Comparison of ENCODE assay signal across 10 mouse cellular contexts in genomic region chr17:78246634-78247383, GRCm38 (mm10). TPM values are rescaled to one million over a fixed set of nuclear protein-coding genes. Genes with fewer than 3 reads are reported as not detected.
DNase-seq lines count a peak whose midpoint lies in the region; ATAC-seq and TF ChIP-seq lines count a peak whose summit lies in the region.
"Had no signal": no experiment of that assay in that cellular context is flagged by ENCODE, and none has a peak within 500 bp of the region (broad histone marks: within the 10 kb centered on the region; RNA-seq: fewer than 3 reads in every experiment).

No protein-coding gene starts in this region.

- POLR2A ChIA-PET in Patski (lab: Charles Lee), result no interaction called here

- TF ChIP-seq CTCF in Patski (IDR thresholded peaks at IDR 0.05), result no peak

- H3K27me3 ChIP-seq in hindbrain, embryonic 13.5 days, result no peaks in the 10 kb centered on the region
- no peaks in the 10 kb centered on the region for H3K27me3 ChIP-seq in hindbrain, embryonic 16.5 days (replicated peaks; ENCODE audit: control insufficient read depth, insufficient read depth, low read length)
- no peaks in the 10 kb centered on the region for H3K27me3 ChIP-seq in Patski
- no peaks in the 10 kb centered on the region for H3K27me3 ChIP-seq in midbrain, embryonic 12.5 days
- H3K27me3 ChIP-seq: embryonic facial prominence, embryonic 13.5 days; limb, embryonic 15.5 days had no signal

- H3K4me2 ChIP-seq in hindbrain, embryonic 13.5 days, result no peak overlapping the region
- no peak overlapping the region for H3K4me2 ChIP-seq in hindbrain, embryonic 16.5 days (ENCODE audit: low read length)
- peak overlapping the region; percentile 11; the same call in 1 of the 2 replicates for H3K4me2 ChIP-seq in midbrain, embryonic 12.5 days (replicated peaks)
- H3K4me2 ChIP-seq: embryonic facial prominence, embryonic 13.5 days; limb, embryonic 15.5 days had no signal

- in situ Hi-C loops in Patski (cut with MboI; ENCODE audit: low pct_unique_long_range_greater_than_20kb), result no loop called here

- peaks cover 27% of the 10 kb centered on the region for H3K4me1 ChIP-seq in hindbrain, embryonic 13.5 days (replicated peaks)
- H3K4me1 ChIP-seq in hindbrain, embryonic 16.5 days (ENCODE audit: control insufficient read depth, insufficient read depth, low read depth, low read length), result peaks cover 4% of the 10 kb centered on the region
- peaks cover 12% of the 10 kb centered on the region for H3K4me1 ChIP-seq in midbrain, embryonic 12.5 days

- H3K9ac ChIP-seq in hindbrain, embryonic 13.5 days, result no peak overlapping the region
- no peak overlapping the region for H3K9ac ChIP-seq in hindbrain, embryonic 16.5 days (ENCODE audit: low read depth, low read length)
- H3K9ac ChIP-seq in midbrain, embryonic 12.5 days (replicated peaks), result no peak overlapping the region
- H3K9ac ChIP-seq: embryonic facial prominence, embryonic 13.5 days; limb, embryonic 15.5 days had no signal

- ATAC-seq in hindbrain, embryonic 13.5 days (ENCODE audit: low FRiP score), result no peak
- ATAC-seq in hindbrain, embryonic 16.5 days, result no peak
- ATAC-seq in Patski, result peak; percentile 65
- peak; percentile 52; the same call in 1 of the 2 replicates for ATAC-seq in midbrain, embryonic 12.5 days (ENCODE audit: low FRiP score, low read depth)

- 43% methylated on average over 11 of the region's 11 CpGs for WGBS in hindbrain, embryonic 13.5 days
- WGBS in hindbrain, embryonic 16.5 days, result 45% methylated on average over 11 of the region's 11 CpGs
- WGBS in midbrain, embryonic 12.5 days, result 32% methylated on average over 11 of the region's 11 CpGs

- DNase-seq in Patski (ENCODE audit: low read depth, low spot score), result peak; percentile 60
- DNase-seq in kidney, adult 9 months, result peak; percentile 65
- DNase-seq in thymus, adult 18-20 months, result no peak
- no peak for DNase-seq in urinary bladder, postnatal 14 days (ENCODE audit: low spot score)
- DNase-seq in thymus, postnatal 14 days, result no peak

- no peaks in the 10 kb centered on the region for H3K36me3 ChIP-seq in hindbrain, embryonic 13.5 days
- H3K36me3 ChIP-seq in hindbrain, embryonic 16.5 days (ENCODE audit: control insufficient read depth, insufficient read depth, low read length), result no peaks in the 10 kb centered on the region
- no peaks in the 10 kb centered on the region for H3K36me3 ChIP-seq in midbrain, embryonic 12.5 days
- H3K36me3 ChIP-seq: embryonic facial prominence, embryonic 13.5 days; limb, embryonic 15.5 days had no signal

- CTCF ChIA-PET in Patski (lab: Charles Lee), result interaction anchor here (0.8 to 2.3 kb wide), 6 partner anchors 18 to 51 kb away, joined by 3 to 6 read pairs (median 4); no protein-coding TSS in a partner anchor

- no peak overlapping the region for H3K4me3 ChIP-seq in hindbrain, embryonic 13.5 days
- no peak overlapping the region for H3K4me3 ChIP-seq in hindbrain, embryonic 16.5 days (ENCODE audit: low read length)
- no peak overlapping the region for H3K4me3 ChIP-seq in midbrain, embryonic 12.5 days
- H3K4me3 ChIP-seq: embryonic facial prominence, embryonic 13.5 days; limb, embryonic 15.5 days had no signal

- H3K27ac ChIP-seq in hindbrain, embryonic 13.5 days, result peak overlapping the region; percentile 48; the same call in 1 of the 2 replicates
- H3K27ac ChIP-seq in hindbrain, embryonic 16.5 days (ENCODE audit: low read depth, low read length), result no peak overlapping the region
- H3K27ac ChIP-seq in midbrain, embryonic 12.5 days (replicated peaks), result 0 out of 2 replicates have a peak overlapping the region, but pooled peaks have one; percentile 15
- H3K27ac ChIP-seq: embryonic facial prominence, embryonic 13.5 days; limb, embryonic 15.5 days had no signal

- H3K9me3 ChIP-seq in hindbrain, embryonic 13.5 days, result no peaks in the 10 kb centered on the region
- H3K9me3 ChIP-seq in hindbrain, embryonic 16.5 days (ENCODE audit: control insufficient read depth, low read length), result no peaks in the 10 kb centered on the region
- no peaks in the 10 kb centered on the region for H3K9me3 ChIP-seq in midbrain, embryonic 12.5 days
- H3K9me3 ChIP-seq: embryonic facial prominence, embryonic 13.5 days; limb, embryonic 15.5 days had no signal

RNA-seq across cellular contexts. Expression of gene Crim1, which starts 46.8 kb away (rescaled TPM):
- polyA plus RNA-seq in hindbrain, embryonic 13.5 days (2015; fragmentation: Nextera tagmentation; extraction: Ambion mirVana), result 9.8 and 10.4 TPM in 2 replicates
- polyA plus RNA-seq in hindbrain, embryonic 16.5 days (2015; fragmentation: Nextera tagmentation; extraction: Ambion mirVana), result 12.6 and 13.4 TPM in 2 replicates
- 243 TPM for polyA plus RNA-seq in Patski (2021)
- polyA plus RNA-seq in midbrain, embryonic 12.5 days (2016; fragmentation: Nextera tagmentation; extraction: Ambion mirVana), result 6.2 and 6.3 TPM in 2 replicates

Comparison
In these comparisons a context has a peak if more than half of its experiments do, and no peak if none do; other contexts are left out.
1. ATAC-seq: peak in Patski (single experiment) and midbrain, embryonic 12.5 days (single experiment); none in hindbrain, embryonic 13.5 days (single experiment) and hindbrain, embryonic 16.5 days (single experiment).
2. DNase-seq: peak in Patski (single experiment) and kidney, adult 9 months (single experiment); none in thymus, adult 18-20 months (0 of 2), urinary bladder, postnatal 14 days (single experiment) and thymus, postnatal 14 days (single experiment).
3. RNA of gene Crim1, which starts 46.8 kb away (polyA plus RNA-seq): 243 TPM in Patski (single experiment); 12.6 to 13.4 TPM in hindbrain, embryonic 16.5 days, 9.8 to 10.4 TPM in hindbrain, embryonic 13.5 days and 6.2 to 6.3 TPM in midbrain, embryonic 12.5 days; every median in the first group is over 10 times any median in the second.